Mouse (Mus musculus) mature B cell (primary cell): Measurements from ENCODE around the gene Adal.
"Not testable (repeated sequence)": the region's sequence is repeated elsewhere in the genome, so short reads cannot be mapped to it uniquely, and the experiment has no call there.

Source experiments
- in situ Hi-C: fragments of 300-500 bp; cut with MboI; formaldehyde crosslinking; loops from 2 replicates; pipeline ENCODE4 v1.14.3; 2019

The Adal gene

GRCm38 (mm10) chr2:121140018-121140882 lies at the start of gene Adal, which contains the start of gene Lcmt2:
TSS of gene Adal (plus strand) at chr2:121140428.
TSS of gene Lcmt2 (minus strand) at chr2:121140653.
- in situ Hi-C loops: no loop called here

GRCm38 (mm10) chr2:121102051-121102450 lies 38.2 kb upstream of the Adal start:
- in situ Hi-C loops: no loop called here

- in situ Hi-C loops: no loop called here
Observed at GRCm38 (mm10) chr2:121105940-121106339, 34.3 kb upstream of the Adal start.

- in situ Hi-C loops: no loop called here
Observed at GRCm38 (mm10) chr2:121109695-121110094, 30.5 kb upstream of the Adal start, which contains the start of gene Tgm7. TSS of gene Tgm7 (minus strand) at chr2:121109795.

- in situ Hi-C loops: no loop called here
Observed at GRCm38 (mm10) chr2:121115418-121115817, 24.8 kb upstream of the Adal start.

GRCm38 (mm10) chr2:121119260-121119659 lies 21.0 kb upstream of the Adal start:
- in situ Hi-C loops: no loop called here

GRCm38 (mm10) chr2:121126302-121126701 lies 13.9 kb upstream of the Adal start:
- in situ Hi-C loops: not testable (repeated sequence)

GRCm38 (mm10) chr2:121127536-121127935 lies 12.7 kb upstream of the Adal start:
- in situ Hi-C loops: no loop called here

GRCm38 (mm10) chr2:121128865-121129620 lies 11.2 kb upstream of the Adal start:
- in situ Hi-C loops: no loop called here

- in situ Hi-C loops: no loop called here
Observed at GRCm38 (mm10) chr2:121132822-121133221, 7.4 kb upstream of the Adal start.

- in situ Hi-C loops: no loop called here
Observed at GRCm38 (mm10) chr2:121137371-121137770, 2.9 kb upstream of the Adal start.

- in situ Hi-C loops: no loop called here
Observed at GRCm38 (mm10) chr2:121139266-121140017, 786 bp upstream of the Adal start.

GRCm38 (mm10) chr2:121141216-121142035 lies 1.2 kb downstream of the Adal start:
- in situ Hi-C loops: no loop called here

GRCm38 (mm10) chr2:121142415-121142814 lies 2.2 kb downstream of the Adal start:
- in situ Hi-C loops: no loop called here

GRCm38 (mm10) chr2:121149679-121150078 lies 9.5 kb downstream of the Adal start:
- in situ Hi-C loops: no loop called here

GRCm38 (mm10) chr2:121153100-121153499 lies 12.9 kb downstream of the Adal start:
- in situ Hi-C loops: no loop called here

- in situ Hi-C loops: no loop called here
Observed at GRCm38 (mm10) chr2:121169173-121169572, 28.9 kb downstream of the Adal start.

GRCm38 (mm10) chr2:121169902-121170301 lies 29.7 kb downstream of the Adal start:
- in situ Hi-C loops: no loop called here

GRCm38 (mm10) chr2:121170481-121170971 lies 30.3 kb downstream of the Adal start, which contains the start of gene Tubgcp4:
TSS of gene Tubgcp4 (plus strand) at chr2:121170654.
- in situ Hi-C loops: no loop called here

GRCm38 (mm10) chr2:121170980-121171742 lies 30.9 kb downstream of the Adal start, which contains the start of gene Zscan29:
TSS of gene Zscan29 (minus strand) at chr2:121171125.
- in situ Hi-C loops: no loop called here
